Mouse (Mus musculus): ENCODE data around the gene Phykpl. TPM values are rescaled to one million over a fixed set of nuclear protein-coding genes. Genes with fewer than 3 reads are reported as not detected.

The Phykpl gene
- 14.5 TPM in 2 replicates for polyA plus RNA-seq (2015; fragmentation: Nextera tagmentation; extraction: Ambion mirVana)

DNA sequence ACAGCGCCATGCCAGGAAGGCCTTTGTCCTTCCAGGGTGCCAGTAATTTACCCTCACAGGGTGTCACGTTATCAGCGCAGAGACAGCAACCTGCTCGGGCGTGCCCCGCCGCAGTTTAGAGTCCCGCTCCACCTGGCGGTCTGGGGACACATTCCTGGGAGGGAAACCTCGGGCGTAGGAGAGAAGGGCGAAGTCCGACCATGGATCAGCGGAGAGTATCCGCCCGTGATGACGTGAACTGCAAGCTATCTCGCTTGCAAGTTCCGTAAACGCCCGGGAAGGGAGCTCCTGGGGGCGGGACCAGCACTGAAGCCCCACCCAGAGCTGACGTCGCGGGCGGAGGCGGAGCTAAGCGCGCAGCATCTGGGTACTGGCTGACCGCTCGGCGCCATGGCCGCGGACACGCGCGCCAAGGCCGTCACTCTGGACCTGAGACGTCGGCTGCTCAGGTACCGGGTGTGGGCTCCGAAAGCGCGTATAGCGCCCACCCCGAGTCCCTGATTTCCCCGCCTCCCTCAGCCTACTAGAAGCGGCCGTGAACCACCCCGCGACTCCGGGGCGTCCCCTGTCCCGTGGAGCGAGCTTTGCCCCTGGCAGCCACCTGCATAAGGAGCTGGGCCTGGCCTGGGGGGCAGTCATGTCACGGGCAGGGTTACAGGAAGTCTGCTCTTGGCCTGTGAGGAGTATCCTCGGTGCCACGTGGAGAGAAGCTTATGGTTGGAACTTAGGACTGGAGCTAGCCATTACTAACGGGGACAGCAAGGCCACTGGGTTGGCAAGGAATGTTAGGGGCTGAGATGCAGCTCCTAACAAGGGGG lies at the start of gene Phykpl:
Gene Phykpl, plus strand, starts transcription at position 327 of the 818 bp plus-strand sequence.
- WGBS (ENCODE audit: insufficient replicate concordance), result under 1% methylated on average over 59 of the region's 59 CpGs
- Histone ChIP-seq H3K27ac (ENCODE audit: low read depth) (peak within 1 kb of the TSS; percentile 91), H3K36me3 (replicated peaks; ENCODE audit: insufficient read depth, low read length) (peaks cover 22% of the 10 kb centered on the region), H3K4me3 (ENCODE audit: low read depth, low read length) (peak within 1 kb of the TSS; percentile 73), H3K4me1 (ENCODE audit: insufficient read depth) (peaks cover 21% of the 10 kb centered on the region), H3K27me3 (ENCODE audit: insufficient read depth, low read length) (no peaks in the 10 kb centered on the region), H3K9me3 (ENCODE audit: low read length) (no peaks in the 10 kb centered on the region), H3K9ac (replicated peaks) (peak within 1 kb of the TSS; percentile 90), H3K4me2 (ENCODE audit: low read depth, low read length) (peak within 1 kb of the TSS; percentile 93)
- ATAC-seq (peak; percentile 92), DNase-seq (peak; percentile 99)
- TF ChIP-seq EP300 (IDR thresholded peaks at IDR 0.05; ENCODE audit: low read depth) (no peak), CTCF (IDR thresholded peaks at IDR 0.05; ENCODE audit: low read depth) (peak; percentile 75)

DNA sequence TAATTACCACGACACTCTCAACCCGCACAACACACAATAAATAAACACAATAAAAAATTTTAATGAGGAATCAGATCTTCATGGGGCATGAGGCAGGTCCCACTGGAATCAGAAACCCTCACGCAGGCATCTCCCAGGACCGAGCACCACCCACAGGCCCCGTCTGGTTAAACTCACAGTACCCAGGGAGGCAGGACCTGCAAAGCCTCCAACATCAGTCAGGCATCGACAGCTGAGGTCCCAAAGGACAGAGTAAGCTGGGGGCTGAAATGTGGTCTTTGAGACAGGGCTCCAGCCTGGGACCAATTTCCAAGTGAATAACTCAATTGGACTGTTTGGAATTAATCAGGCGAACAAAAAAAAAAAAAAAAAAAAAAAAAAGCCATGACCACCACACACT lies 46.2 kb upstream of the Phykpl start:
- no peak overlapping the region for H3K4me3 ChIP-seq (ENCODE audit: low read depth, low read length)
- no peaks in the 10 kb centered on the region for H3K27me3 ChIP-seq (ENCODE audit: insufficient read depth, low read length)
- TF ChIP-seq EP300 (IDR thresholded peaks at IDR 0.05; ENCODE audit: low read depth) (no peak), CTCF (IDR thresholded peaks at IDR 0.05; ENCODE audit: low read depth) (no peak)
- no peaks in the 10 kb centered on the region for H3K4me1 ChIP-seq (ENCODE audit: insufficient read depth)
- no peak overlapping the region for H3K27ac ChIP-seq (ENCODE audit: low read depth)
- no peak for ATAC-seq
- no peak overlapping the region for H3K4me2 ChIP-seq (ENCODE audit: low read depth, low read length)
- no peaks in the 10 kb centered on the region for H3K9me3 ChIP-seq (ENCODE audit: low read length)
- DNase-seq, result no peak
- WGBS (ENCODE audit: insufficient replicate concordance), result 73% methylated on average over 7 of the region's 7 CpGs
- H3K9ac ChIP-seq (replicated peaks), result no peak overlapping the region
- H3K36me3 ChIP-seq (replicated peaks; ENCODE audit: insufficient read depth, low read length), result no peaks in the 10 kb centered on the region

DNA sequence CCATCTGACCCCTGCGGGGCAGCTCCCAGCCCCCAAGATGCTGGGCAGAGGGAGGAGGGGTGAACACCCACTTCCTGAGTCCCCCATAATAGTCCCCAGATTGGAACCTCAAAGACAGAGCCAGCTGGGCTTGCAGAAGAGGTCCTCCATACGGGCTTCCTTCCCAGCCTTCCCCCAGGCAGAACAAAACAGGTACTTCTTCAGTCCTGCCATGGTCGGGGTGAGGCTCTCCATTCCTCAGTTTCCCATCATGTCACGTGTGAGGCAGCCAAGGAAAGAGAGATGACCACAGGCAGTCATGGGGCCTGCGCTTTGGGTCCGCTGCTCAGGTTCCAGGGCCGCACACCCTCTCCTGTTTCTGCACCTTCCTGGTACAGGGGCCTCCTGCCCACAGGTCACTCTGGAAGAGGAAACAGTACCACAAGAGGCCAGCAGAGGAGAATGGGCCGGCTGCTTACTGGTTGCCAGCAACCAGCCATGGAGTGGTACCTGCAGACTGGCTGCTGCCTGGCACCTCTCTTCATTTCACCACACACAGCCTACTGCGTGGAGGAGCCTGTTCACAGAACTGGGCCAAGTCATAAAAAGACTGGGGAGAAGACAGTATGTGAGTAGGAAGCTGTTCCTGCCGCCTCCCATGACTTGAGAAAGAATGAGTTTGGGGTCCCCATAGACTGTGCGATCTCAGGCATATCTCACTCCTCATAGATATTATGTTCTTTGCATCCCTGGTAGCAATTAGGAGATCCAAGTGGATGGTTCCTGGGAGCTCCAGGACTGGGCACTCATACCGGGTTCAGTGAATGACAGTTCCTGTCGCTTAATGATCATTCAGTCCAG lies 45.4 kb upstream of the Phykpl start:
- no peaks in the 10 kb centered on the region for H3K36me3 ChIP-seq (replicated peaks; ENCODE audit: insufficient read depth, low read length)
- ATAC-seq (peak; percentile 33), DNase-seq (no peak)
- H3K9ac ChIP-seq (replicated peaks), result no peak overlapping the region
- H3K4me2 ChIP-seq (ENCODE audit: low read depth, low read length), result no peak overlapping the region
- no peak overlapping the region for H3K4me3 ChIP-seq (ENCODE audit: low read depth, low read length)
- no peak for TF ChIP-seq CTCF (IDR thresholded peaks at IDR 0.05; ENCODE audit: low read depth)
- TF ChIP-seq EP300 (IDR thresholded peaks at IDR 0.05; ENCODE audit: low read depth), result no peak
- WGBS (ENCODE audit: insufficient replicate concordance), result 50% methylated on average over 13 of the region's 13 CpGs
- H3K4me1 ChIP-seq (ENCODE audit: insufficient read depth), result no peaks in the 10 kb centered on the region
- H3K27ac ChIP-seq (ENCODE audit: low read depth), result no peak overlapping the region
- no peaks in the 10 kb centered on the region for H3K27me3 ChIP-seq (ENCODE audit: insufficient read depth, low read length)
- H3K9me3 ChIP-seq (ENCODE audit: low read length), result no peaks in the 10 kb centered on the region

DNA sequence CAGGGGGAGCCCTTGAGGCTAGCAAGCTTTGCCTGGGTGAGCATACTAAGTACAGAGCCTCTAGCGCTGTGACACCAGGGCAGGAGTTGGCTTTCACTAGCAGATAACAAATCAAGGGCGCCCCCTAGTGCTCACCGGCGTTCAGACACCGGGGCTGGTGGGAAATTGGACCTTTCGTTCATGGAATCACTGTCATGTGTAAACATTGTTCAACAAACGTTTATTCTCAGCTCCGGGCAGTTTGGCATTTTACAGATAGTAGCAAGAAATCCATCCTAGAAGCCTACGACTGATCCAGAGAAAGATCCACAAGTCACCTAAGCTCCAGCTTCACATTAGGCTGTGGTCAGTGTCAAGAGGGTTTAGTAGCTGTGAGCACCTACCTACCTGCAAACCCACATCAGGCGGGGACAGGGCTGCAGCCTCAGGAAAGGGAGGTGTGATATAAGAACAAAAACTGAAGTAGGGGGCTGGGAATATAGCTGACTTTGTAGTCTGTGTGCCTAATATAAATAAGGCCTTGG lies 44.7 kb upstream of the Phykpl start:
- 7% methylated on average over 10 of the region's 10 CpGs for WGBS (ENCODE audit: insufficient replicate concordance)
- ATAC-seq, result peak; percentile 94

DNA sequence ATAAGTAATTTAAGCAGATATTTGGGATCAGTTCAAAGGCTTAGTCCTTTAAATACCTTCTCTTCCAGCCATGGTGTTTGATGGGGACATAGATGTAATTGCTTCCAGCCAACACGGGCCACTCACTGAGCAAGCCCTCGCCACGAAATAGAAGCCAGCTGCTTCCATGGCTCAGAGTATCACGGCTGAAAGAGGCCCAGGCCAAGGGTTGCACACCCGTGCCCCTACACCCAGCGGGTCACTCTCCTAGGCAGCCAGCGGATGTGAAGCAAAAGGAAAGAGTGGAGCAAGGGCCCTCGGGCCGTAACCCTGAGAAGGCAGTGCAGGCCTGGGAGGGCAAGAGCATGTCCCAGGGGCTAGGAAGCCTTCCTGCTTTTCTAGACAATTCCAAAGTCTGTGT lies 42.1 kb upstream of the Phykpl start:
- TF ChIP-seq EP300 (IDR thresholded peaks at IDR 0.05; ENCODE audit: low read depth) (no peak), CTCF (IDR thresholded peaks at IDR 0.05; ENCODE audit: low read depth) (no peak)
- Histone ChIP-seq H3K9ac (replicated peaks) (no peak overlapping the region), H3K27ac (ENCODE audit: low read depth) (peak overlapping the region; percentile 40; the same call in 1 of the 2 replicates), H3K9me3 (ENCODE audit: low read length) (no peaks in the 10 kb centered on the region), H3K4me1 (ENCODE audit: insufficient read depth) (no peaks in the 10 kb centered on the region), H3K27me3 (ENCODE audit: insufficient read depth, low read length) (no peaks in the 10 kb centered on the region), H3K4me2 (ENCODE audit: low read depth, low read length) (no peak overlapping the region), H3K4me3 (ENCODE audit: low read depth, low read length) (no peak overlapping the region), H3K36me3 (replicated peaks; ENCODE audit: insufficient read depth, low read length) (no peaks in the 10 kb centered on the region)
- 57% methylated on average over 9 of the region's 9 CpGs for WGBS (ENCODE audit: insufficient replicate concordance)
- DNase-seq, result peak; percentile 43
- no peak for ATAC-seq

More for the DNA sequence above, 44.7 kb upstream of the Phykpl start:
- Histone ChIP-seq H3K27me3 (ENCODE audit: insufficient read depth, low read length) (no peaks in the 10 kb centered on the region), H3K4me1 (ENCODE audit: insufficient read depth) (no peaks in the 10 kb centered on the region), H3K27ac (ENCODE audit: low read depth) (no peak overlapping the region), H3K4me2 (ENCODE audit: low read depth, low read length) (no peak overlapping the region), H3K9me3 (ENCODE audit: low read length) (no peaks in the 10 kb centered on the region), H3K36me3 (replicated peaks; ENCODE audit: insufficient read depth, low read length) (no peaks in the 10 kb centered on the region), H3K4me3 (ENCODE audit: low read depth, low read length) (no peak overlapping the region), H3K9ac (replicated peaks) (no peak overlapping the region)
- TF ChIP-seq EP300 (IDR thresholded peaks at IDR 0.05; ENCODE audit: low read depth) (no peak), CTCF (IDR thresholded peaks at IDR 0.05; ENCODE audit: low read depth) (peak; percentile 98)
- peak; percentile 96 for DNase-seq
